Mouse (Mus musculus) lung, postnatal 14 days (tissue): ENCODE measurements around the gene Hist1h4f.
"Not testable (repeated sequence)": the region's sequence is repeated elsewhere in the genome, so short reads cannot be mapped to it uniquely, and the experiment has no call there.

Experiments
- DNase-seq: peaks from one replicate; pipeline ENCODE4 v3.0.0; 2021

Hist1h4f gene

DNA sequence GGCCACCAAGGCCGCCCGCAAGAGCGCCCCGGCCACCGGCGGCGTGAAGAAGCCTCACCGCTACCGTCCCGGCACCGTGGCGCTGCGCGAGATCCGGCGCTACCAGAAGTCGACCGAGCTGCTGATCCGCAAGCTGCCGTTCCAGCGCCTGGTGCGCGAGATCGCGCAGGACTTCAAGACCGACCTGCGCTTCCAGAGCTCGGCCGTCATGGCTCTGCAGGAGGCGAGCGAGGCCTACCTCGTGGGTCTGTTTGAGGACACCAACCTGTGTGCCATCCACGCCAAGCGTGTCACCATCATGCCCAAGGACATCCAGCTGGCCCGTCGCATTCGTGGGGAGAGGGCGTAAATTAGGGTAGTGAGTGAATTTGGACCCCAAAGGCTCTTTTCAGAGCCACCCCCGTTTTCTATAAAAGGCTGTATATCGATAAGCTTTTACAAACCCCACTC lies 24.4 kb upstream of the Hist1h4f start:
- not testable (repeated sequence) for DNase-seq

DNA sequence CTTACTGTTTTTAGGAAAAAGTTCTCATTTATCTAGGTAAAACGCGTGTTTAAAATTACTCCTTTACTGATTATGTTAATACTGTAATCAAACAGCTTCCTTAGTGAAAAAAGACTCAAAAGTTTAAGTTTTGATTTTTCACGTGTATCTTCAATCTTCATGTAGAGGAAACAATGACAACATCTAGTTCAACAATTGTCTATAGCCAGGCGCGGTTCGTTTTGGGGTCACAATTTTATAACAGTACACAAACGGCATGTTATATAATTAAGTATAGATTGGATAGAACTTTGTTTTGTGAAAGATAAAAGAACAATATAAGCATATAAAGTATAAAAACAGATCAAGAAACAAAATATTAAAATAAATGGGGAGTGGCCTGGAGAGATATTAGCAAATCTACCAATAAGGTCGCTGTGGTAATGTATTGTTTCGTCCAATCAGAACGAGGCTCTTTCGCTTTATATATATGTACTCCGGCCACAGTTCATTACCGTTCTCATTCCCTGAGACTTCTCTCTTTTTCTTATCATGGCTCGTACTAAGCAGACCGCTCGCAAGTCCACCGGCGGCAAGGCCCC lies 23.9 kb upstream of the Hist1h4f start, which contains the start of gene Hist1h3d:
Gene Hist1h3d, plus strand, starts transcription at position 493 of the 581 bp plus-strand sequence.
- peak; percentile 36 for DNase-seq

DNA sequence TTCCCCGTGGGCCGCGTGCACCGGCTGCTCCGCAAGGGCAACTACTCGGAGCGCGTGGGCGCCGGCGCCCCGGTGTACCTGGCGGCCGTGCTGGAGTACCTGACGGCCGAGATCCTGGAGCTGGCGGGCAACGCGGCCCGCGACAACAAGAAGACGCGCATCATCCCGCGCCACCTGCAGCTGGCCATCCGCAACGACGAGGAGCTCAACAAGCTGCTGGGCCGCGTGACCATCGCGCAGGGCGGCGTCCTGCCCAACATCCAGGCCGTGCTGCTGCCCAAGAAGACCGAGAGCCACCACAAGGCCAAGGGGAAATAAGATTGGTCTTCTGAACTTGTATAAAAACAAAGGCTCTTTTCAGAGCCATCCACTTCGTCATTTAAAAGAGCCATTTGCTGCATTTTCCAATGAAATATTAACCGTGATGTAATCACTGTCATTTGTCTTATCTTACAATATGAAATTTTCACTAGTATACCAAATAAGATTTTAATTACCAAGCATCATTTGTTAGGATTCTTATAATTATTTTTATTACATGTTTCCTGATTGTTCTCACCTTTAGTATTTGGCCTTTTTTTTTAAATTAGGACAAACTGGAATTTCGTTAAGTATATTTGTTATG lies 23.2 kb upstream of the Hist1h4f start:
- DNase-seq: not testable (repeated sequence)

DNA sequence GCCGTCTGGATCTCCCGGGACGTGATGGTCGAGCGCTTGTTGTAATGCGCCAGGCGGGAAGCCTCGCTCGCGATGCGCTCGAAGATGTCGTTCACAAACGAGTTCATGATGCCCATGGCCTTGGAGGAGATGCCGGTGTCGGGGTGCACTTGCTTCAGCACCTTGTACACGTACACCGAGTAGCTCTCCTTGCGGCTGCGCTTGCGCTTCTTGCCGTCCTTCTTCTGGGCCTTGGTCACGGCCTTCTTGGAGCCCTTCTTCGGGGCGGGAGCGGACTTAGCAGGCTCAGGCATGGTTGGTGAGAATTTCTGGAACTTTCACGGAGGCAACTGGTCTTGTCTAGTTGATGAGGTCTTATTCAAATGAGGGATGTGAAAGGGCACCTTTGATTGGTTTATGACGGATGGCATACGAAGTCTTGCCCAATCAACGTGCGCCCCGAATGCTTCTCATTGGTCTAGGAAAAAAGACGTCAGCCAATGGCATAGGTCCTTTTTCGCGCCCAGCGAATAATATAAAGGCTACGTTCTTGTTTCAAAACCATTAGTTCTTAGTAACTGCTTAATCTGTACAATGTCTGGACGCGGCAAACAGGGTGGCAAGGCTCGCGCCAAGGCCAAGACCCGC lies 22.6 kb upstream of the Hist1h4f start, which contains the start of the genes Hist1h2bf and Hist1h2ad:
Gene Hist1h2bf, minus strand, starts transcription at position 299 of the 627 bp plus-strand sequence.
Gene Hist1h2ad, plus strand, starts transcription at position 484 of the 627 bp plus-strand sequence.
- DNase-seq: peak; percentile 88

DNA sequence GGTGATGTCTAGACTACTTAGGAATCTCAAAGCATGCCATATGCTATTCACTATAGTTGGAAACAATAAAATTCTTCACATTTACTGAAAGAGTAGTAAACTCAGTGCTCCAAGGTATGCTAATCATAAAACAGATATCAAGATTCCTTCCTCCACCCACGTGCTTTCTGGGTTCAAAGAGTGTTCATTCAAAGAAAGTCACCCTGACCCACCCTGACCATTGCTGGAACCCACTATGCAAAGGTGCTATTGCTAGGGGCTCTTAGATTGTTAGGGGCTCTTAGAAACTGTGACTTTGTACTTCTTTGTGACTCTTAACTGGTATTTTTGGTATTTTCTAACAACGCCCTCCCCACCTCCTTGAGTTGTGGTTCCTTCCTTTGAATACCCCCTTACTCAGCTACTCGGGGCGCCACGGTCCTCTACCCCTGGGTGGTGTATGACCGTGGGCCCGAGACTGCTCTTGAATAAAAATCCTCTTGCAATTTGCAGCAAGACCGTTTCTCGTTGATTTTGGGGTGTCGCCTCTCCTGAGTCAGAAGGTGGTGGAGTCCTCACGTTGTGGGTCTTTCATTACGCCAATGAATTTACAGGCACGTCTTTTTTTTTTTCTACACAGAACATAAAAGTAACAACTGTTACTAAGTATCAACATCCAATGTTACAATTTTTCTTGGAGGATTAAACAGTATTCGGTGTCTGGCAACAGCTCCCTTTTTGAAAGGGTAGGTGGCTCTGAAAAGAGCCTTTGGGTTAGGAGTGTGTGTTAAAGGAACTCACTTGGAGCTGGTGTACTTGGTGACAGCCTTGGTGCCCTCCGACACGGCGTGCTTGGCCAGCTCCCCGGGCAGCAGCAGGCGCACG lies 21.8 kb upstream of the Hist1h4f start:
- not testable (repeated sequence) for DNase-seq

DNA sequence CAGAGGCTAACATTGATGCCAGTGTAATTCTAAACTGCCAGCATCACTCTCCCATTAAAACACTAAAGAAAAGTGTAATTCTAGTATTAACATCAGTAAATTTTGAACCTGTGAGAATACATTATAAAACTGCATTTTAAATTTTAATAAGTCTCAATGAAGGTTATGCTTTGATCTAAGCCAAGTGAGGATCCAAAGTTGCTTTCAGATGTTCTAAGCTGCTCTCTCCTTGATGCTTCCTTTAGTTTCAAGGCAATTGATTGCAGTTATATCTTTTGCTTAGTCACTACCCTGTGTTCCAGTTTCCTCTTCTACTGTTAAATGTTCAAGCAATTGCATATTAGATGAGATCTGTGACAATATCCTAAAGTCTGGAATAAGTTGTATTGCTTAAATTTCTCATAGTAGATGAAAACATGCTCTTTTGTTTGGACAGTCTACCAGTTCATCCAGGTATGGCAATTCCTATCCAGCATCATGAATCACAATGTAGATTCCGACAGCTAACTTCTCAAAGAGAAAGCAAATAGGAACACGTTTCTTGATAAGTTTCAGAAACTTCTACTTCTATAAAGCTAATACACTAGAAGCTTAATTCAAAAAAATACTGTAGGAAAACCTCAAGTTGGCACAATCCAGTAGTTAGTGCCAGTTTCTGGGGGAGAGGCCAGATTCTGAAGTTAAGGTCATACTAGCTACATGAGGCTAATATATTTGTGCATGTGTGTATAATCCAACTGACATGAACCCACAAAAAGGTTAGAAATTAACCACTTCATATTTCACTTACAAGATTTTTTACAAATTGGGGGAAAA lies 21.0 kb upstream of the Hist1h4f start:
- DNase-seq: no peak

DNA sequence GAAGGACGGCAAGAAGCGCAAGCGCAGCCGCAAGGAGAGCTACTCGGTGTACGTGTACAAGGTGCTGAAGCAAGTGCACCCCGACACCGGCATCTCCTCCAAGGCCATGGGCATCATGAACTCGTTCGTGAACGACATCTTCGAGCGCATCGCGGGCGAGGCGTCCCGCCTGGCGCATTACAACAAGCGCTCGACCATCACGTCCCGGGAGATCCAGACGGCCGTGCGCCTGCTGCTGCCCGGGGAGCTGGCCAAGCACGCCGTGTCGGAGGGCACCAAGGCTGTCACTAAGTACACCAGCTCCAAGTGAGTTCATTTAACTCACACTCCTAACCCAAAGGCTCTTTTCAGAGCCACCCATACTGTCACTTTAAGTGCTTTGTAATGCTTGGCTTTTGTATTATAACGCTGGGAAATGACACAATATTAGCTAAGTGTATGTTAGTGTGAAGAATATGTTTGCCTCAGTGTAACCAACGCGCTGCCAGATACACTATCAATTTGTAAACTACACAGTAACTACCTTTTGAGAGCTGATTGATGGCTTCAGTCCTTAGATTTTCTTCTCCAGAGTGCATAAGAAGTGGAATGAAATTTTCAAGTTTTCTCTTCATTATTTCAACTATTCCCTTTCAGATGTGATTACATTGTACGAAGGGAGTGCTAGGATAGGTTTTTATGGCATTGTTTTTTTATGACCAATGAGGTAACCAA lies 20.2 kb upstream of the Hist1h4f start:
- not testable (repeated sequence) for DNase-seq

DNA sequence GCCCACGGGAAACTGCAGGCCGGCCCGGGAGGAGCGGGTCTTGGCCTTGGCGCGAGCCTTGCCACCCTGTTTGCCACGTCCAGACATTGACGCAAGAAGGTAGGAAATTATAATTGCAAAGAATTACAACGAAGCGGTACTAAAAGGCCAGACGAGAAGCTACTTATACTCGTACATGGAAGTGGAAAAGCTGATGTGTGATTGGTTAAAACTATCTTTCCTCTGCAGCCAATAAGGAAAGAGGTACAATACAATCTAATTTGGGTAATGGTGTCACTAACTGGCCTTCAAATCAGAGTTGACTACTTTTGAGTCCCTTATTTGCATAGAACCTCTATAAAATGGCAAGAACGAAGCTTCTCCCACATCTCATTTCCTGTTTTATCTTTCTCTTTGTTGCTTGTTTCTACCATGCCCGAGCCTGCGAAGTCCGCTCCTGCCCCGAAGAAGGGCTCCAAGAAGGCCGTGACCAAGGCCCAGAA lies 19.6 kb upstream of the Hist1h4f start, which contains the start of the genes Hist1h2ae and Hist1h2bg:
Gene Hist1h2ae, minus strand, starts transcription at position 199 of the 482 bp plus-strand sequence.
Gene Hist1h2bg, plus strand, starts transcription at position 375 of the 482 bp plus-strand sequence.
- peak; percentile 50 for DNase-seq

DNA sequence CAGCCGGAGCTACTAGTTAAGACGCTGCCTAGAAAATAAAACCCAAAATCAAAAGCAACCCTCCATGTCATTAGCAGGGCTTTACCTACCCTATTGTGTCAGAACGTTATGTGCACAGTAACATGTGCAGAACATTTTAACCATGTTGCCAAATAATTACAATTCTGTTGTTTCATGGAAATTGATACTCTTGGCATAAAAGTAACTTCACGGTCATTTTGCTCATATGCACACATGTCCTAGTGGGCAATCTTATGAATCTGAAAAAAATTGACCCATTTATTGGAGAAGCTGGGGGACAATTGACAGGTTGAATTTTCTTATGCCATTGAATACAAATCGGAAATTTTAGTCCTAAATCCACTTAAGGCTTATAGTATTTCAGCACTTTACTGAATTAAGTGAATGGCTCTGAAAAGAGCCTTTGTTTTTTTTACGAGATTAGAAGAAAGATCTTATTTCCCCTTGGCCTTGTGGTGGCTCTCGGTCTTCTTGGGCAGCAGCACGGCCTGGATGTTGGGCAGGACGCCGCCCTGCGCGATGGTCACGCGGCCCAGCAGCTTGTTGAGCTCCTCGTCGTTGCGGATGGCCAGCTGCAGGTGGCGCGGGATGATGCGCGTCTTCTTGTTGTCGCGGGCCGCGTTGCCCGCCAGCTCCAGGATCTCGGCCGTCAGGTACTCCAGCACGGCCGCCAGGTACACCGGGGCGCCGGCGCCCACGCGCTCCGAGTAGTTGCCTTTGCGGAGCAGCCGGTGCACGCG lies 19.0 kb upstream of the Hist1h4f start:
- not testable (repeated sequence) for DNase-seq

DNA sequence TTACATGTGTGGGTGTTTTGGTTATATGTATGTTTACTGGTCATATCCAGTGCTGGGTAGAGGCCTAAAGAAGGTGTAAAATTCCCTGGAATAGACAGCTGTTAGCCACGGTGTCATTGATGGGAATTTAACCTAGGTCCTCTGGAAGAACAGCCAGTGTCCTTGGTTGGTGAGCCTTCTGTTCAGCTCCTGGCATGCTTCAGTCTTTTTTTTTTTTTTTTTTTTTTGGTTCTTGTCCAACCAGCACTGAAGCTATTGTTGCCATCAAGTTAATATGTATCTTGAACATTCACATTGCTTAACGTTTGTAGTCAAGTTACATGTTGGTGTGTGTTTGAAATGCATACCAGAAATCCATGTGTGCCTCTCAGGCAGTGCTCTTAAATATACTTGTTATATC lies 13.0 kb upstream of the Hist1h4f start:
- DNase-seq: no peak

DNA sequence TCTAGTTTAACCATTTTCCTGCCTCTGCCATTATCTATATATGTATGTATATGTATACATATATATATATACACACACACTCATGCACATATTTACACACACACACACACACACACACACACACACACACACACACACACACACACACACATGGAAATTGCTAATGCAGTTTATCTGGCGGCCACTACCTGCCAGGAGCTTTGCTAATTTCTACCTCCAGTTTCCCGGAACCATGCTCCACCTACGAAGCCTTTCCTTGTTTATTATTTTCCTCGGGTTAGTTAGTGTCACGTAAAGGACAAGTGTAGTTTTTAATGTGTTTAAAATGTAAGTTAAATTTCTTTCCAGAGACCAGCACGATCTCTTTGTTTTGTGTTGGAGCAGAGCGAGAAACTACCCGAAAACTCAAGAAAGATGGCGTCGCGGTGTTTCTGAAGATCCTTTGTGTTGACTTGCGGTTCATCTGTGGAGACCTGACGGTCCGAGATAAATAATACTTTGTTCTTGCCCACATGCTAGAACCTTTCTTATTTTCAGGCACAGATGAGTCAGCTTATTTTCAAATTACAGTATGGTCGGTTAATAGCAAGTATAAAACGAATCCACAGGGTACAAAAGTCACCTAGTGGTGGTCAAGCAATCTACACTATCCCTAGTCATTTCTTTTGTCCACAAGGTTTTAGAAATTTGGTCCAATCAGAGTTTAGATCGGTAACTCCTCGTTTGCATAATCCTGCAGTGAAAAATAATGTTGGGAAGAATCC lies 11.4 kb upstream of the Hist1h4f start:
- DNase-seq: no peak

DNA sequence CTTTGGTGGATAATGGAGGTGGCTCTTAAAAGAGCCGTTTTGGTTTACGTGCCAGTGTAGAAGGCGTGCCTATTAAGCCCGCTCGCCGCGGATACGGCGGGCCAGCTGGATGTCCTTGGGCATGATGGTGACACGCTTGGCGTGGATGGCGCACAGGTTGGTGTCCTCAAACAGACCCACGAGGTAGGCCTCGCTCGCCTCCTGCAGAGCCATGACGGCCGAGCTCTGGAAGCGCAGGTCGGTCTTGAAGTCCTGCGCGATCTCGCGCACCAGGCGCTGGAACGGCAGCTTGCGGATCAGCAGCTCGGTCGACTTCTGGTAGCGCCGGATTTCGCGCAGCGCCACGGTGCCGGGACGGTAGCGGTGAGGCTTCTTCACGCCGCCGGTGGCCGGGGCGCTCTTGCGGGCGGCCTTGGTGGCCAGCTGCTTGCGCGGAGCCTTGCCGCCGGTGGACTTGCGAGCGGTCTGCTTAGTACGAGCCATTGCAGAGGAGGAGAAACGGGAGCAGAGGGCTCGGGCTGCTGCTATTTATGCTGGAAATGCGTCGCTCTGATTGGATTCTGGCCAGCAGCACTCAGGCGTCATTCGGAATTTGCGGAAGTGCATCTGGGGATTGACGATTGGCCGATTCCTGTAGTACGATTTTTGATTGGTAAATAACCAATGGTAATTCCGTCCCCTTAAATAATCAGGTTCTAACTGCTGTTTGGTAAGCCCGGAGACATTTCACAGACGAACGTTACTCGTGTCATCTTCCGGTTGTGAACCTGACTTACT lies 10.6 kb upstream of the Hist1h4f start, which contains the start of gene Hist1h3e:
Gene Hist1h3e, minus strand, starts transcription at position 487 of the 777 bp plus-strand sequence.
- DNase-seq: peak; percentile 93

DNA sequence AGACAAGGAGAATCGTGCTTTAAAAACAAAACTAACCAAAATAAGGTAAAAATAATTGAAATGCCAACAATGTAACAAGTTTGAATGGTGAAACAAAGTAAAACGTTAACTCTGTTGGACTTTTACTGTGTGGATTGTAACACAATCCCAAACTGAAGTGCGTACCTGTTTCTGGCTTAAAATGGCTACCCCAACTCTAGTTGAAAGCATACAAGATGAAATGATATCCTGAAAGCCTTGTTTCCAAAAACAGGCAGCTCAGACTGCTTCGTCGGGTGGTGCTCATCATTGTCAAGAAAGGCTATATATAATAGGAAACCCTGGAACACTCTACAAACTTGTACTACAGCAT lies 10.1 kb upstream of the Hist1h4f start:
- not testable (repeated sequence) for DNase-seq

DNA sequence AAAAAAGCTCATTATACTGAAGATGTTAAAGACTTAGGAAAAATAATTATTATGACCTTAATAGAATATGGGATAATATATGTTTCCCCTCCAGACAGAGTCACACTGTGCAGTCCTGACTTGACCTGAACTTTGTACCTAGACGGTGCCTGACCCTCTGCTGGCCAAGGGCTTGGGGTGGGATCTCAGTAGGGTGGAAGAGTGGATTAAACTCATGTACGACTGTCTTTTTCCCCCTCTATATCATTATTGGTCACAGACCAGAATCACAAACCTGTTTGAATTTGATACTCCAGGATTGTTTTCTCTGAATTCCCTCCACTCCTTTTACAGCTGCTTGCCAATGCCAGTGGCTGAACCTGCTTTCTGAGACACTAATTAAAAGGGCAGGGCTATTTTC lies 9.3 kb upstream of the Hist1h4f start:
- not testable (repeated sequence) for DNase-seq

DNA sequence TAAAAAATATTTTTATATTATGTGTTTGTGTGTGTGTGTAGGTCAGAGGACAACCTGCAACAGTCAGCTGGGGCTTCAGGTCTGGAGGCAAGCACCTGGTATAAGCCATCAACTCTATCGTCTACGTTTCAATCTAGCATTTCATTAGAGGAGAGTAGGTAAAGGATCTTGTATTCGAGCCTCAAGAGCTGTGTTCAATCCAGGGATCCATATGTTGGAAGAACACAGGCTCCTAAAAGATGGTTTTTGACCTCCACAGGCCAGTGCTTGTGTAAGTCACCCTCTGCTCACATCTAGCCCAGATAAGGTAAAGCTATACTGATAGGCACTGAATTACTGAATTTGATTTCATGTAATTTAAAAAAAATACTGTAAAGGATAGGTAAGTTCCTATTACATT lies 5.5 kb upstream of the Hist1h4f start:
- DNase-seq: no peak

DNA sequence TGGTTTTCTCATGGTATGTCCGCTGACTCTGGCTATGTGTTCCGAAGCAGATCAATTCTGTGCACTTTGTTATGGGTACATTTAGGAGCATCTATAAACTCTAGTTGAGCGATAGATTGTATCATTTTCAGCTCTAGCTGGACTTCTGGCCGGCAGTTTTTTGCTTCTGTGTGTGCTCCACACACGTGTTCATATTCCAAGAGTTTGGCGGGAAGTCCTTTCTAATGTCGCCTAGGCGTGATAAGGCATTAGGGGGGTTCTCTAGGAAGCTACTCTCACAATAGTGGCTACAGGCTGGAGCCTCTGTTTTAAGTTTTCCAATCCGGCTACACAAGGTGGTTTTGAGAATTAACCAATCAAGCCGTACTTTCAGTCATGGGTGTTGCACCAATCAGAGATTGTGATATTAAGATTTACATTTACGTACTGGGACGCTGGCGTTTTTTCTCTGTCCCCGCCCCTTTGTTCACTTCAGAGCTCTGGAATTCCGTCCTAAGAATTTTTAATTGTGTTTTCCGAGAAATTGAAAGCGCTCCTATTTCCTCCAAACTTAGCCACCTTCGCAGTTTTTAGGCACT lies 4.5 kb upstream of the Hist1h4f start:
- DNase-seq: peak; percentile 64

DNA sequence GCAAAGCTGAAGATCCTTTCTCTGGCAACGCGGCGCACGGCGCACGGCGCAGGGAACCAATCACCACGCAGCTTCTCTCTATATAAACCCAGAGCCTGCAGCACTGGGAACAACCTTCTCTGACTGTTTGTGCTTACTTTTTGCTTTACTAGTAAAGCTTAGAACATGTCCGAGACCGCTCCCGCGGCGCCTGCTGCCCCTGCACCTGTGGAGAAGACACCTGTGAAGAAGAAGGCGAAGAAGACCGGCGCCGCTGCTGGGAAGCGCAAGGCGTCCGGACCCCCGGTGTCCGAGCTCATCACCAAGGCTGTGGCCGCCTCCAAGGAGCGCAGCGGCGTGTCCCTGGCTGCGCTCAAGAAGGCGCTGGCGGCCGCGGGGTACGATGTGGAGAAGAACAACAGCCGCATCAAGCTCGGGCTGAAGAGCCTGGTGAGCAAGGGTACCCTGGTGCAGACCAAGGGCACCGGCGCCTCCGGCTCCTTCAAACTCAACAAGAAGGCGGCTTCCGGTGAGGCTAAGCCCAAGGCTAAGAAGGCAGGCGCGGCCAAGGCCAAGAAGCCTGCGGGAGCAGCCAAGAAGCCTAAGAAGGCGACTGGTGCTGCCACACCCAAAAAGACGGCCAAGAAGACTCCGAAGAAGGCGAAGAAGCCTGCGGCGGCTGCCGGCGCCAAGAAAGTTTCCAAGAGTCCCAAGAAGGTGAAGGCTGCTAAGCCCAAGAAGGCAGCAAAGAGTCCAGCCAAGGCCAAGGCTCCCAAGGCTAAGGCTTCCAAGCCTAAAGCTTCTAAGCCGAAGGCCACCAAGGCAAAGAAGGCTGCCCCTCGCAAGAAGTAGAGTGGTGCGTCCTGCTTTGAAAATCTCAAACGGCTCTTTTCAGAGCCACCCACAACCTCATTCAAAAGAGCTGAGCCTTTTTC lies 3.7 kb upstream of the Hist1h4f start:
- DNase-seq: peak; percentile 70
